Mouse (Mus musculus): ENCODE measurements around the gene Shpk. TPM values are rescaled to one million over a fixed set of nuclear protein-coding genes. Genes with fewer than 3 reads are reported as not detected.
A peak's percentile ranks its signal among the peaks of the same experiment; 100 is the strongest.

The Shpk gene
- 3.1 and 3.3 TPM in 2 replicates for polyA plus RNA-seq (2012; rRNA removed)

DNA sequence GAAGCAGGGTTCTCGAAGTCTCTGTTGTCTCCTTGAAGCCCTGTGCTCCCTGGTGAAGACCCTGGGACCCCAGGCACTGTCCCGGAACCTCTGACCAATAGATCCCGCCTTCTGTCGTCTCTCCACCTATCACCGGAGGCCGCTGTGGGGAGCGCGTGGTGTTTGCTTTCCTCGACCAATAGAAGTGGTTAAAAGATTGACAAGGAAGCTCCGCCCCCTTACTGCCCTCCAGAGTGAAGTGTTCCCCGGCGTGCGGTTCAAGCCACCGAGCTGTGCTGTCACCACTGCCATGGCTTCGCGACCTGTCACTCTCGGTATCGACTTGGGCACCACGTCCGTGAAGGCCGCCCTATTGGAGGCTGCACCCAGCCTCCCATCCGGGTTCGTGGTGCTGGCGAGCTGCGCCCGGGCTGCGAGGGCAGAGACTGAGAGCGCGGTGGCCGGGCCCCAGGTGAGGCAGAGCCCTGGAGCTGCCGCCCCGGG, at the start of gene Shpk:
Gene Shpk (plus strand): TSS at position 231 of the 483 bp plus-strand sequence.
- DNase-seq (ENCODE audit: low read depth in 1 of 2, low spot score in 2 of 2) = peak; percentile 90
- Histone ChIP-seq H3K36me3 (ENCODE audit: control insufficient read depth, insufficient read depth, low read length) (0 out of 2 replicates have a peak, but pooled peaks cover 1% of the 10 kb centered on the region), H3K4me1 (ENCODE audit: control insufficient read depth, insufficient read depth, insufficient read length) (peaks cover 3% of the 10 kb centered on the region; the same call in 1 of the 2 replicates), H3K27ac (ENCODE audit: insufficient read depth, low read length) (peak within 1 kb of the TSS; percentile 74), H3K4me3 (ENCODE audit: extremely low read depth, insufficient read depth, insufficient read length) (peak within 1 kb of the TSS; percentile 75), H3K27me3 (ENCODE audit: control insufficient read depth, insufficient read depth, low read length) (no peaks in the 10 kb centered on the region)
- 1% methylated on average over 32 of the region's 32 CpGs for whole genome bisulfite sequencing
- TF ChIP-seq POLR2A (IDR thresholded peaks at IDR 0.05; ENCODE audit: low read depth, low read length) (peak; percentile 52), CTCF (IDR thresholded peaks at IDR 0.05; ENCODE audit: extremely low read depth, insufficient read depth, insufficient read length, insufficient replicate concordance) (no peak)

DNA sequence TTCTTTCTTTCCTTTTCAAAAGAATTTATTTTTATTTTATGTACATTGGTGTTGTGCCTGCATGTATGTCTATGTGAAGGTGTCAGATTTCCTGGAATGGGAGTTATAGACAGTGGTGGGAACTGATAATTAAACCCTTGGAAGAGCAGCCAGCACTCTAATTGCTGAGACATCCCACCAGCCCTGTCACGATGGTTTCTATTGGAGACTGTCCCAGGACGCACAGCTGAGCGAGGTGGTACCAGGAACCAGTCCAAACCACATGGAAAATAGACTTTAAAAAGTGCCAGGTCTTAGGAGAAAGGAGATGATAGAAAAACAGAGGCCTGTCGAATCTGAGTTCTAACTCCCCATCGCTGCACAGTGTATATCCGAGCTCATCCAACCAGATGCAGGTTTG, 44.2 kb upstream of the Shpk start:
- no peaks in the 10 kb centered on the region for H3K36me3 ChIP-seq (ENCODE audit: control insufficient read depth, insufficient read depth, low read length)
- no peak for DNase-seq (ENCODE audit: low read depth in 1 of 2, low spot score in 2 of 2)
- TF ChIP-seq POLR2A (IDR thresholded peaks at IDR 0.05; ENCODE audit: low read depth, low read length) (no peak), CTCF (IDR thresholded peaks at IDR 0.05; ENCODE audit: extremely low read depth, insufficient read depth, insufficient read length, insufficient replicate concordance) (no peak)
- WGBS = 76% methylated on average over 6 of the region's 6 CpGs
- no peak overlapping the region for H3K4me3 ChIP-seq (ENCODE audit: extremely low read depth, insufficient read depth, insufficient read length)
- H3K27me3 ChIP-seq (ENCODE audit: control insufficient read depth, insufficient read depth, low read length) = no peaks in the 10 kb centered on the region; the same call in 1 of the 2 replicates
- H3K4me1 ChIP-seq (ENCODE audit: control insufficient read depth, insufficient read depth, insufficient read length) = no peaks in the 10 kb centered on the region
- no peak overlapping the region for H3K27ac ChIP-seq (ENCODE audit: insufficient read depth, low read length)

DNA sequence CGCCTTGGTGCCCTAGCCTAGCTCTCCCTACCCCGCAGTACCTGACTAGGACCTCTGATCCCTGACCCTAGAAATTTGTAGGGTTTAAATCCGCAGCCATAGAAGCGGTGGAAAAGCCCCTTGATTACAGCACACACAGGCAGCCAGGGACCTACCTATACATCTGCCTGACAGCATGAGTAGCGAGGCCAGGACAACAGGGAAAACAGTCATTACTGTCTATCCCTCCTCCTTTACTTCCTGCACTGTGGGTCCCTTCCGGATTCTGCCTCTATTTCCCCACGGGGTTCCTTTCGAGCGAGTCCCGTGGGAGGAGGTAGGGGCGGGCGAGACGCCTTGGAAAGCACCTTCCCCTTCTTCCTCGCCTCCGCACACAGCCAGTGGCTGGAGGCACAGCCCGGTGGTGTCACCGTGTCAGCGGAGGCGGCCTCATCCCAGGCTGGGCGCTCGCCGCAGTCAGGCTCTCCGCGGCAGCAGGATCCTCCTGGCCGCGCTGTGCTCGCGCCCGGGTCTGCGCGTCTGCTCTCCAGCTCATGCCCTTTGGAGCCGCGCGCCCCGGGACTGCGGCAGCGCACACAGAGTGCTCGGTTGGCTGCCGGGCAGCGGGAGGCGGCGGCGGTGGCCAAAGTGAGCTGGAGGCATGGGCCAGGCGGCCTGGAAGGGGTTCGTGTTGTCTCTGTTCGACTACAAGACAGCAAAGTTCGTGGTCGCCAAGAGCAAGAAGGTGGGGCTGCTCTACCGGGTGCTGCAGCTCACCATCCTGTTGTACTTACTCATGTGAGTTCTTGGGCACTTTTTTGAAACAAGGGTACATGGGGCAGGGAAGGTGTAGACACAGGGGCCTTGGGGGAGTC, 39.1 kb upstream of the Shpk start, which contains the start of gene P2rx5:
Gene P2rx5 (plus strand): TSS at position 465 of the 854 bp plus-strand sequence.
- WGBS = 6% methylated on average over 49 of the region's 49 CpGs
- DNase-seq (ENCODE audit: low read depth in 1 of 2, low spot score in 2 of 2) = no peak
- no peak for TF ChIP-seq POLR2A (IDR thresholded peaks at IDR 0.05; ENCODE audit: low read depth, low read length)
- TF ChIP-seq CTCF (IDR thresholded peaks at IDR 0.05; ENCODE audit: extremely low read depth, insufficient read depth, insufficient read length, insufficient replicate concordance) = no peak
- Histone ChIP-seq H3K36me3 (ENCODE audit: control insufficient read depth, insufficient read depth, low read length) (no peaks in the 10 kb centered on the region), H3K4me1 (ENCODE audit: control insufficient read depth, insufficient read depth, insufficient read length) (no peaks in the 10 kb centered on the region; the same call in 1 of the 2 replicates), H3K27ac (ENCODE audit: insufficient read depth, low read length) (no peak within 1 kb of the TSS), H3K4me3 (ENCODE audit: extremely low read depth, insufficient read depth, insufficient read length) (peak within 1 kb of the TSS; percentile 27; the same call in 1 of the 2 replicates), H3K27me3 (ENCODE audit: control insufficient read depth, insufficient read depth, low read length) (peaks cover 5% of the 10 kb centered on the region)

DNA sequence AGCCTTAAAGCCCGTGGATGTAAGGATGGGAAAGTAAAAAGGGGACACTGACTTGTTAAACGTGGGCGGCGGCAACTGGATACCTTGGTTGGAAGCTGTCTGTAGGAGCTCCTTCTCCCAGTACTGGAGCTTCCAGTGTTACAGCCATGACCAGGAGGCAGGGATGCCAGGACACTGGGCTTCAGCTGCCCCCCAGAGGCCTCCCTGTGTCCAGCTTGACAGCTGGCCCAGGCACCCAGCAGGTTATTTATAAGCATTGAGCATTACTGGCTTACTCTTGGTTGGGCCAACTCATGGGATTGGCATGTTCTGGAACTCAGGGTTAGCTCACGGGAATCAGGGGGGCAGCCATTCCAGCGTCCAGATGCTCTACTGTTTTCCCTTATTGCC, 38.5 kb upstream of the Shpk start:
- no peaks in the 10 kb centered on the region; the same call in 1 of the 2 replicates for H3K4me1 ChIP-seq (ENCODE audit: control insufficient read depth, insufficient read depth, insufficient read length)
- WGBS = 48% methylated on average over 6 of the region's 6 CpGs
- DNase-seq (ENCODE audit: low read depth in 1 of 2, low spot score in 2 of 2) = no peak

DNA sequence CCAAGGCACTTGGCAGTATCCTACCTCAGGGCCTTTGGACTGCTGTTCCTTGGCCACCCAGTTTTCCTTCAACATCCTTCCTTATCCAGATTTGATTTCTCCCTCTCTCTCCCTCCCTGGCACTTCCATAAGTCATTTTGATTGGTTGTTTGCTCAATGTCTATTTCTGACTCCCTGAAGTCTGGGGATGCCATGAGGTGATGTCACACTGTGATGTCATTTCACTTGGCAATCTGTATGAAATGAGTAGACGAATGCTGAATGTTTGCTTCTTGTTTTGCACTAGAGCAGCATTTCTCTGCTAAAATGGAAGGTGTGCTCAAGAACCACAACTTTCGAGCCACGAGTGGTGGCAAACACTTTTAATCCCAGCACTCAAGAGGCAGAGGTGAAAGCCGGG, 37.6 kb upstream of the Shpk start:
- no peak overlapping the region for H3K27ac ChIP-seq (ENCODE audit: insufficient read depth, low read length)
- H3K4me3 ChIP-seq (ENCODE audit: extremely low read depth, insufficient read depth, insufficient read length) = no peak overlapping the region
- no peak for DNase-seq (ENCODE audit: low read depth in 1 of 2, low spot score in 2 of 2)
- H3K4me1 ChIP-seq (ENCODE audit: control insufficient read depth, insufficient read depth, insufficient read length) = no peaks in the 10 kb centered on the region; the same call in 1 of the 2 replicates
- H3K36me3 ChIP-seq (ENCODE audit: control insufficient read depth, insufficient read depth, low read length) = no peaks in the 10 kb centered on the region
- WGBS = 79% methylated on average over 4 of the region's 4 CpGs
- TF ChIP-seq CTCF (IDR thresholded peaks at IDR 0.05; ENCODE audit: extremely low read depth, insufficient read depth, insufficient read length, insufficient replicate concordance) = no peak
- no peak for TF ChIP-seq POLR2A (IDR thresholded peaks at IDR 0.05; ENCODE audit: low read depth, low read length)
- peaks cover 5% of the 10 kb centered on the region for H3K27me3 ChIP-seq (ENCODE audit: control insufficient read depth, insufficient read depth, low read length)

More for the DNA sequence above, 38.5 kb upstream of the Shpk start:
- peak overlapping the region; percentile 27; the same call in 1 of the 2 replicates for H3K4me3 ChIP-seq (ENCODE audit: extremely low read depth, insufficient read depth, insufficient read length)
- peaks cover 5% of the 10 kb centered on the region for H3K27me3 ChIP-seq (ENCODE audit: control insufficient read depth, insufficient read depth, low read length)
- no peak for TF ChIP-seq CTCF (IDR thresholded peaks at IDR 0.05; ENCODE audit: extremely low read depth, insufficient read depth, insufficient read length, insufficient replicate concordance)
- no peak for TF ChIP-seq POLR2A (IDR thresholded peaks at IDR 0.05; ENCODE audit: low read depth, low read length)
- no peaks in the 10 kb centered on the region for H3K36me3 ChIP-seq (ENCODE audit: control insufficient read depth, insufficient read depth, low read length)
- no peak overlapping the region for H3K27ac ChIP-seq (ENCODE audit: insufficient read depth, low read length)

DNA sequence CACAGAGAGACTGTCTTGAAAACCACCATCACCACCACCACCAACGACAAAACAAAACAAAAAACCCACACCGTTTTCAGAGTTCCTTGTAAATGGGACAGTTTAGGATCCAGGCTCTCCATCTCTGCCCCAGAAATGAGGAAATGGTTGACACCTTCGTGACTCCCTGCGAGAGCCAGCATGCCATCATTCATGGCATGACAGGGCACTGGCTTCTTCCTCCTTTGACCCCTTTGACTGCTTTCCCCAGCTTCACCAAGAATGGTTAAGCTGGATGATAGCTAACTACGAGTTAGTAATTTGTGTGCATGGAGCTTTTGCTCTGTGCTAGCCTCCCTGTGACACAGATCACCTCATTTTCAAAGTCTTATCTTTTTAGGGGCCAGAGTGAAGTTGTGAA, 37.0 kb upstream of the Shpk start:
- TF ChIP-seq CTCF (IDR thresholded peaks at IDR 0.05; ENCODE audit: extremely low read depth, insufficient read depth, insufficient read length, insufficient replicate concordance) (no peak), POLR2A (IDR thresholded peaks at IDR 0.05; ENCODE audit: low read depth, low read length) (no peak)
- H3K4me1 ChIP-seq (ENCODE audit: control insufficient read depth, insufficient read depth, insufficient read length) = no peaks in the 10 kb centered on the region; the same call in 1 of the 2 replicates
- peaks cover 5% of the 10 kb centered on the region for H3K27me3 ChIP-seq (ENCODE audit: control insufficient read depth, insufficient read depth, low read length)
- H3K36me3 ChIP-seq (ENCODE audit: control insufficient read depth, insufficient read depth, low read length) = no peaks in the 10 kb centered on the region
- no peak overlapping the region for H3K4me3 ChIP-seq (ENCODE audit: extremely low read depth, insufficient read depth, insufficient read length)
- WGBS = 10% methylated on average over 5 of the region's 5 CpGs
- H3K27ac ChIP-seq (ENCODE audit: insufficient read depth, low read length) = no peak overlapping the region
- DNase-seq (ENCODE audit: low read depth in 1 of 2, low spot score in 2 of 2) = no peak
